Mouse (Mus musculus) spleen, embryonic (tissue): ENCODE results near the gene Hipk4.

Source experiments
- CTCF ChIA-PET: fragments of 350-600 bp; sonication (Branson Sonifier 250); formaldehyde crosslinking; loops from one replicate; lab custom pipeline; 2022; lab: Charles Lee

The Hipk4 gene

GRCm38 (mm10) chr7:27580380-27581174, 57.5 kb downstream of the Hipk4 start:
- CTCF ChIA-PET: interaction anchor here (0.6 kb wide), 1 partner anchor 15 kb away, joined by 13 read pairs; no protein-coding TSS in a partner anchor
